Mouse (Mus musculus): ENCODE measurements at regions not wholly inside any gene's neighbourhood (a gene's known extent, or its start where the extent isn't known, plus 50 kb on each side); places are given as distances from the start of the nearest gene placed in this dataset.

DNA sequence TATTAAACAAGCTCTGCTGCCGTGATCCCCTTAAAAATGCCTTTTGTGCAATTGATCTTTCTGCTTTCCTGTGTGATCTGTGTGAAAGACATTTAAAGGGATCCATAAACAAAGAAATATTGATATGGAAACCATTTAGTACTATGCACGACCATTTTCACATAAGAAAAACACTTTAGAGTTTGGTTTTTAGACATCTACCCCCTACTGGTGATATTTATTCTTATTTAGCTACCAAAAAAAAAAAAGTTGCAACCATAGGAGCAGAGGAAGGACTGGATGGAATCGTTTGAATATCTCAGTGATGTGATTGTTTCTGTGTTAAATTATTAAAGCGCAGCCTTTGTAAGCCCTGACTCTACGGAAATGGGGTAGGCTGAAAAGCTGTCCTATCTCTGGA lies 101.4 kb upstream of the Tbca start:
- Histone ChIP-seq H3K27me3 (ENCODE audit: control insufficient read depth, insufficient read depth, low read length) (no peaks in the 10 kb centered on the region), H3K4me1 (replicated peaks; ENCODE audit: control insufficient read depth, insufficient read depth) (no peaks in the 10 kb centered on the region), H3K4me2 (replicated peaks; ENCODE audit: low read depth) (no peak overlapping the region), H3K36me3 (ENCODE audit: control insufficient read depth, insufficient read depth, low read length) (no peaks in the 10 kb centered on the region), H3K9ac (ENCODE audit: low read length) (no peak overlapping the region), H3K27ac (replicated peaks) (no peak overlapping the region), H3K9me3 (ENCODE audit: control insufficient read depth, low read length) (no peaks in the 10 kb centered on the region), H3K4me3 (ENCODE audit: low read depth, low read length) (no peak overlapping the region)
- TF ChIP-seq EP300 (optimal IDR thresholded peaks at IDR 0.05), result no peak
- no peak for TF ChIP-seq CTCF (IDR thresholded peaks at IDR 0.05; ENCODE audit: low read depth)
- 66% methylated on average over 5 of the region's 5 CpGs for WGBS
- ATAC-seq (ENCODE audit: low FRiP score, low TSS enrichment) (no peak), DNase-seq (ENCODE audit: low spot score) (no peak)

DNA sequence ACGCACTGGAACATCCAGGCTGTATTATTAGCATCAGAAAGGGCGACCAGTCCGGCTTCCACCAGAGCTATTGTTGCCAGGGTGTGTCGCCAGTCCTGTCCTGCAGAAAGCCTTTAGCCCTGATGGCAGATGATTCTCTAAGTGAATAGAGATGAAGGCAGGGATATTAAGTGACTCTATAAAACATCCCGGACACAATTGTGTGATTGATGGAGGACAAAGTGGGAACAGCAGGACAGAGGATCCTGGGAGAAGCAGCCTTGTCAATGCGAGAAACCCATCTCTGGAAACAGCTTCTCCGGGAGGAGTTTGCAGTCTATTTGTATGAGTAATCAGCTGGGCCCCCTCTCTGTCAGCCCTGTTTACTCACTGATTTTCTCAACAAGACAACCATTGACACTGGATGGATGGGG lies 82.1 kb upstream of the Tbca start:
- no peak for ATAC-seq (ENCODE audit: low FRiP score, low TSS enrichment)
- WGBS, result 5% methylated on average over 7 of the region's 7 CpGs
- H3K27ac ChIP-seq (replicated peaks), result no peak overlapping the region
- H3K4me1 ChIP-seq (replicated peaks; ENCODE audit: control insufficient read depth, insufficient read depth), result peaks cover 6% of the 10 kb centered on the region; the same call in 1 of the 2 replicates
- no peak for DNase-seq (ENCODE audit: low spot score)
- no peak overlapping the region for H3K9ac ChIP-seq (ENCODE audit: low read length)
- no peaks in the 10 kb centered on the region for H3K36me3 ChIP-seq (ENCODE audit: control insufficient read depth, insufficient read depth, low read length)
- peaks cover 18% of the 10 kb centered on the region for H3K27me3 ChIP-seq (ENCODE audit: control insufficient read depth, insufficient read depth, low read length)
- no peak for TF ChIP-seq EP300 (optimal IDR thresholded peaks at IDR 0.05)
- TF ChIP-seq CTCF (IDR thresholded peaks at IDR 0.05; ENCODE audit: low read depth), result no peak
- no peak overlapping the region for H3K4me3 ChIP-seq (ENCODE audit: low read depth, low read length)
- H3K4me2 ChIP-seq (replicated peaks; ENCODE audit: low read depth), result no peak overlapping the region
- no peaks in the 10 kb centered on the region for H3K9me3 ChIP-seq (ENCODE audit: control insufficient read depth, low read length)

DNA sequence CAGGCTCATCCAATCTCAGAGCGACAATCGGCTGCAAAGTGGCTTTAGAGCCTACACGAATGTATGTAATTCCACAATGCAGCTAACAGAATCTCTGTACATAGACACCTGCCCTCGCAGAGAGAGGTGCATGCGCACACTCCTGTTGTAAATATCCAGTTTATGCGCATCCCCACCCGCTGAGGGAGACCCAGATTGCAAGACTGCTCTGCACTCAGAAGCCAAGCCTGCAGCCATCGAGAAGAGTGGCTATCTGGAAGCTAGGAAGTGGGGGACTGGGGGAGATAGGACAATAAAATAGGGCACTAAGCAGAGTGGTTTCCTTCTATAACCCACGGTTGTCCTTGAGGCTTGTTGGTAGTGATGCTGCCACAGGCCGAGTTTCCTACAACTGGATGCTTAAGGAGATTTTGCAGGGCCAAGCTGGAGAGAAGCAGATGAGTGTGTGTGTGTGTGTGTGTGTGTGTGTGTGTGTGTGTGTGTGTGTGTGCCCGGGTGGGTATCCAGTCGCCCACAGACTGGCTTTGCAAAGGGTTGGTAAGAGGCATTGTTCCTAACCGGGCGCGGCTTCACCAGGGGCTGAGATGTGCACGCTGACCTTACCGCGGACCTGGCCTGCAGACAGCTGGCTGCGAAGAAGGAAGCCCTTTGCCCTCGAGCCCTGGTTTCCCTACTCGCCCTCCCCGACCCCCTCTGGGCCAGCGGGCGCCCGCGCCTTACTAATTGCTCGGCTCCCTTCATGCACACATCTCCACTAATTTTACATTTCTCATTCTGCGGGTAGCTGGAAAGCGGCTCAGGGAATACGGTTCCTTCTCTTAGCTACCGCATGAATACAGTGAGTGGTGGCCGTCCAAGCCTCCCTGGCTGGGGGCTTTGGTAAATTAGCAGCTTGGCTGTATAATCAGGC lies 81.1 kb upstream of the Tbca start:
- 5% methylated on average over 32 of the region's 32 CpGs for WGBS
- Histone ChIP-seq H3K27me3 (ENCODE audit: control insufficient read depth, insufficient read depth, low read length) (peaks cover 17% of the 10 kb centered on the region), H3K4me2 (replicated peaks; ENCODE audit: low read depth) (no peak overlapping the region), H3K4me1 (replicated peaks; ENCODE audit: control insufficient read depth, insufficient read depth) (peaks cover 6% of the 10 kb centered on the region; the same call in 1 of the 2 replicates), H3K9me3 (ENCODE audit: control insufficient read depth, low read length) (no peaks in the 10 kb centered on the region), H3K4me3 (ENCODE audit: low read depth, low read length) (no peak overlapping the region), H3K36me3 (ENCODE audit: control insufficient read depth, insufficient read depth, low read length) (no peaks in the 10 kb centered on the region), H3K9ac (ENCODE audit: low read length) (no peak overlapping the region), H3K27ac (replicated peaks) (no peak overlapping the region)
- ATAC-seq (ENCODE audit: low FRiP score, low TSS enrichment), result no peak
- DNase-seq (ENCODE audit: low spot score), result no peak
- TF ChIP-seq EP300 (optimal IDR thresholded peaks at IDR 0.05), result no peak
- no peak for TF ChIP-seq CTCF (IDR thresholded peaks at IDR 0.05; ENCODE audit: low read depth)

DNA sequence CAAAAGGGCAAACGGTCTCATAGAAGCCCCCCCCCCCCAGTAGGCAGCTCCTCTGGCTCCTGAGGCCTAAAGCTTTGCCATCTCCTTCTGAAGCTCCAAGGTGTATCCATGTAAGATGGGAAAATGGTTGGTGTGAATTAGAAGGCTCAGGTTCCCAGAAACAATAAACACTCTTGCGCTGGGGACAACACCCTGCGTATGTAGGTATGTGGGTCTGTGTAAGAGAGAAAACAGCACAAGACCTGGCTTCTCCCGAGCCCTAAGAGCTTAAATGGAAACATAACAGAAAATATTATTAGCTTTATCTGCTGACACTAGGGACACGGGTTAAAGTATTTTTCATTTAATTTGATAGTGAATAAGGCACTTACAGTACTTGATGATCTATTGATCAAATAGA lies 79.9 kb upstream of the Tbca start:
- Histone ChIP-seq H3K36me3 (ENCODE audit: control insufficient read depth, insufficient read depth, low read length) (no peaks in the 10 kb centered on the region), H3K4me3 (ENCODE audit: low read depth, low read length) (no peak overlapping the region), H3K4me2 (replicated peaks; ENCODE audit: low read depth) (no peak overlapping the region), H3K27ac (replicated peaks) (no peak overlapping the region), H3K4me1 (replicated peaks; ENCODE audit: control insufficient read depth, insufficient read depth) (peaks cover 4% of the 10 kb centered on the region; the same call in 1 of the 2 replicates), H3K27me3 (ENCODE audit: control insufficient read depth, insufficient read depth, low read length) (peaks cover 15% of the 10 kb centered on the region), H3K9me3 (ENCODE audit: control insufficient read depth, low read length) (no peaks in the 10 kb centered on the region), H3K9ac (ENCODE audit: low read length) (no peak overlapping the region)
- WGBS, result 34% methylated on average over 5 of the region's 5 CpGs
- ATAC-seq (ENCODE audit: low FRiP score, low TSS enrichment) (no peak), DNase-seq (ENCODE audit: low spot score) (no peak)
- TF ChIP-seq CTCF (IDR thresholded peaks at IDR 0.05; ENCODE audit: low read depth), result no peak
- TF ChIP-seq EP300 (optimal IDR thresholded peaks at IDR 0.05), result no peak

DNA sequence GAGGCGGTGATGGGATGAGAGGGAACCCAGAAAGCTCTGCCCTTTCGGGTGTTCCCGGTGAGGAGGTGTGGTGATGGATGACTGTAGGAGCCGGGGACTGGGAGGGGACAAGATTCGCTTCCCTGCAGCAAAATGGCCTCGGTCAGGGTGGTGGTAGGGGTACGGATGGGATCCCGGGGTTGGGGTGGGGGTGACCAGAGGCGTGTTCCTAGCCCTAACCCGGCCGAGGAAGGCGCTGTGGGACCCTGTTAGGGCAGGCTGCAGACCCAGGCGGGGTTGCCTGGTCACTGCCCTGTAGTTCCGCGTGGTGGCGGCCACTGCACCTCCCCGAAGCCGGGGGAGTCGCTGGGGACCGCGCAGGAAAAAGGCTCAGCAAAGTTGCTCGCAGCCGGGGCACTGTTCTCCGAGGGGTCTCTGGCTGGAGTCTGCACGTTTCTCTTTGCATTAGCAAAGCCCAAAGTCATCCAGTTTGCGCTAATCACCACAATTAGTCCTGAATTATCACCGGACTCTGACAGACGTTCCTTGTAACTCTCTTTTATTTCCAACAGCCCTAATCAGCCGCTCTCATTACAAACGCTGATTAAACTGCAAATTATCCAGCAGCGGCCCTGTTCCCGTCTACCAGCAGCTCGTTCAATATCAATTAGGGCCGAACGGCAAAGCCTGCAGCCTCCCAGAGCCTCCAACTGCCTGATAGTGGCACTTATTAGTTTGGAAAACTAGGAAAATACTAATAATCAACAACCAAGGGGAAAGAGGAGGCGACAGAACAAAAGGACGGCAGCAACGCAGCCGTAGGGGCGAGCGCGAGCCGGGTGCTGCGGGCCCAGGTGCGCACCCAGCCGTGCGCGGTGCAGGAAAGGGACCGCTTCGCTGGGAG lies 78.8 kb upstream of the Tbca start:
- H3K4me1 ChIP-seq (replicated peaks; ENCODE audit: control insufficient read depth, insufficient read depth), result peaks cover 4% of the 10 kb centered on the region; the same call in 1 of the 2 replicates
- TF ChIP-seq CTCF (IDR thresholded peaks at IDR 0.05; ENCODE audit: low read depth), result peak; percentile 51
- TF ChIP-seq EP300 (optimal IDR thresholded peaks at IDR 0.05), result no peak
- no peak overlapping the region for H3K27ac ChIP-seq (replicated peaks)
- no peak overlapping the region for H3K9ac ChIP-seq (ENCODE audit: low read length)
- peak overlapping the region; percentile 48 for H3K4me2 ChIP-seq (replicated peaks; ENCODE audit: low read depth)
- H3K36me3 ChIP-seq (ENCODE audit: control insufficient read depth, insufficient read depth, low read length), result no peaks in the 10 kb centered on the region
- 2% methylated on average over 50 of the region's 50 CpGs for WGBS
- DNase-seq (ENCODE audit: low spot score) (peak; percentile 30), ATAC-seq (ENCODE audit: low FRiP score, low TSS enrichment) (0 out of 2 replicates have a peak, but pooled peaks have one; percentile 57)
- peaks cover 14% of the 10 kb centered on the region for H3K27me3 ChIP-seq (ENCODE audit: control insufficient read depth, insufficient read depth, low read length)
- no peaks in the 10 kb centered on the region for H3K9me3 ChIP-seq (ENCODE audit: control insufficient read depth, low read length)
- peak overlapping the region; percentile 31 for H3K4me3 ChIP-seq (ENCODE audit: low read depth, low read length)

All from stomach, postnatal 0 days (tissue).